Mouse (Mus musculus): ENCODE data around the gene Klf17.

- TF ChIP-seq POLR2A (IDR thresholded peaks at IDR 0.05; ENCODE audit: insufficient read depth, low read length) = no peak
- no peak for TF ChIP-seq CTCF (IDR thresholded peaks at IDR 0.05; ENCODE audit: low read depth, low read length)
- TF ChIP-seq EP300 (IDR thresholded peaks at IDR 0.05; ENCODE audit: insufficient read depth, low read depth, low read length) = no peak
These were observed 41.3 kb downstream of the Klf17 start, which contains the start of gene Gm12845 for GRCm38 (mm10) chr4:117724112-117724511.

All from ES-Bruce4 (cell line).